Mouse (Mus musculus) lung, postnatal 0 days (tissue): Measurements from ENCODE around the gene Cacna1g. TPM values are rescaled to one million over a fixed set of nuclear protein-coding genes. Genes with fewer than 3 reads are reported as not detected.

Source experiments
- ATAC-seq: fragments of 200-750 bp; cut with Nextera tagmentation; 2 replicates; pipeline ENCODE4 v1.8.0; 2017; ENCODE audit warnings: moderate library complexity
- DNase-seq: peaks from one replicate; pipeline ENCODE4 v3.0.0-alpha.2; 2016; ENCODE audit warnings: low spot score
- H3K27ac ChIP-seq: fragments of 300-500 bp; sonication (generic); 2 replicates; pipeline ENCODE4 v1.5.1; 2014; ENCODE audit warnings: antibody characterized with exemption, mild to moderate bottlenecking, low read length, mixed read lengths
- H3K27me3 ChIP-seq: fragments of 300-500 bp; sonication (generic); replicated peaks from 2 replicates; pipeline ENCODE4 v1.6.1; 2014; ENCODE audit warnings: low read length, mixed read lengths; ENCODE audit not compliant: insufficient read depth
- H3K36me3 ChIP-seq: fragments of 300-500 bp; sonication (generic); 2 replicates; pipeline ENCODE4 v1.6.1; 2014; ENCODE audit warnings: low read length, mixed read lengths; ENCODE audit not compliant: insufficient read depth
- H3K4me1 ChIP-seq: fragments of 300-500 bp; sonication (generic); 2 replicates; pipeline ENCODE4 v1.6.1; 2014; ENCODE audit warnings: antibody characterized with exemption, low read depth, low read length, mixed read lengths; ENCODE audit not compliant: insufficient read depth
- H3K4me2 ChIP-seq: fragments of 300-500 bp; sonication (generic); replicated peaks from 2 replicates; pipeline ENCODE4 v1.6.1; 2014; ENCODE audit warnings: low read depth, mild to moderate bottlenecking, low read length, moderate library complexity, mixed read lengths
- H3K4me3 ChIP-seq: fragments of 300-500 bp; sonication (generic); 2 replicates; pipeline ENCODE4 v1.5.1; 2014; ENCODE audit warnings: low read depth, low read length
- H3K9ac ChIP-seq: fragments of 300-500 bp; sonication (generic); replicated peaks from 2 replicates; pipeline ENCODE4 v1.6.1; 2014; ENCODE audit warnings: low read depth, mild to moderate bottlenecking
- H3K9me3 ChIP-seq: fragments of 300-500 bp; sonication (generic); 2 replicates; pipeline ENCODE4 v1.6.1; 2016; ENCODE audit warnings: low read length, mixed read lengths
- CTCF ChIP-seq: IDR thresholded peaks from 2 replicates; pipeline ENCODE4 v1.5.1; 2016; ENCODE audit warnings: antibody characterized with exemption, mild to moderate bottlenecking
- EP300 ChIP-seq: IDR thresholded peaks from 2 replicates; pipeline ENCODE4 v1.6.1; 2016; ENCODE audit warnings: antibody characterized with exemption, mild to moderate bottlenecking, control low read depth
- WGBS: fragments of 180-500 bp; shearing (Covaris S2); extraction: QIAGEN DNeasy Blood & Tissue Kit; methylation state at CpG from one replicate; pipeline ENCODE4 v1.1.7; 2014; 5-methylcytosine and 5-hydroxymethylcytosine counted together
- polyA plus RNA-seq: library from polyadenylated mRNA; unstranded; fragments of >200 nt; fragmentation: Nextera tagmentation; extraction: Ambion mirVana; gene quantifications from 2 replicates; pipeline ENCODE4 v1.2.1, GENCODE M21; 2015

The Cacna1g gene
- polyA plus RNA-seq, 1 experiment from 2014 or later = 1.4 TPM

- peaks cover 11% of the 10 kb centered on the region; the same call in 1 of the 2 replicates for H3K27me3 ChIP-seq
- no peak for TF ChIP-seq EP300
- TF ChIP-seq CTCF = no peak
- no peak overlapping the region for H3K27ac ChIP-seq
- no peak overlapping the region for H3K9ac ChIP-seq
- WGBS = 28% methylated on average over 4 of the region's 4 CpGs
- H3K9me3 ChIP-seq = no peaks in the 10 kb centered on the region
- peak; percentile 41 for DNase-seq
- H3K4me1 ChIP-seq = peaks cover 15% of the 10 kb centered on the region
- no peak overlapping the region for H3K4me3 ChIP-seq
- no peak overlapping the region for H3K4me2 ChIP-seq
- ATAC-seq = no peak
- H3K36me3 ChIP-seq = no peaks in the 10 kb centered on the region
These were observed 5.4 kb downstream of the Cacna1g start for GRCm38 (mm10) chr11:94468582-94469064.

- H3K4me1 ChIP-seq = peaks cover 9% of the 10 kb centered on the region; the same call in 1 of the 2 replicates
- no peaks in the 10 kb centered on the region for H3K27me3 ChIP-seq
- H3K9me3 ChIP-seq = no peaks in the 10 kb centered on the region
- H3K9ac ChIP-seq = no peak overlapping the region
- no peak overlapping the region for H3K4me2 ChIP-seq
- DNase-seq = peak; percentile 56
- ATAC-seq = peak; percentile 41
- 82% methylated on average over 16 of the region's 17 CpGs for WGBS
- no peaks in the 10 kb centered on the region for H3K36me3 ChIP-seq
- H3K4me3 ChIP-seq = no peak overlapping the region
- TF ChIP-seq CTCF (no peak), EP300 (no peak)
- H3K27ac ChIP-seq = no peak overlapping the region
These were observed 7.6 kb downstream of the Cacna1g start for GRCm38 (mm10) chr11:94466333-94466855.

DNA sequence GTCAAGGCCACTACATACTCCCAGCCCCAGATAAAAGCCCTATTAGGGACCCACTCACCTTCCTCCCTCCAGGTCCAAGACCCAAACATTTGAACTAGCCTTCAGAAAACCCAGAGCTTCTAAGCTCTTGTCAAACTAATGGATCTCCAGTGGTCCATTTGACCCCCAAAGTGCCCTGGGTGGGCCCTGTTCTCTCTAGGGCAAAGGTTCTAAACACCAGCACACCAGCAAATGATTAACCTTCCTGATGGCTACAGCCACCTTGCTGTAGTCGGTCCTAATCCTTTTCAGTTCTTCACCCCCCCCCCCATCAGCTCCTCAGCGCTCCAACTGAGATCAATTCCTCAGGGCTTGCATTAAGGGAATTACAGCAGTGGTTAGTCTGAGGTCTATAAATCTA lies 9.8 kb downstream of the Cacna1g start:
- H3K27ac ChIP-seq = no peak overlapping the region
- peaks cover 5% of the 10 kb centered on the region; the same call in 1 of the 2 replicates for H3K4me1 ChIP-seq
- no peaks in the 10 kb centered on the region for H3K9me3 ChIP-seq
- DNase-seq (no peak), ATAC-seq (no peak)
- TF ChIP-seq EP300 = no peak
- TF ChIP-seq CTCF = no peak
- H3K4me3 ChIP-seq = no peak overlapping the region
- H3K36me3 ChIP-seq = no peaks in the 10 kb centered on the region
- no peak overlapping the region for H3K4me2 ChIP-seq
- 53% methylated on average over 2 of the region's 2 CpGs for WGBS
- H3K9ac ChIP-seq = no peak overlapping the region
- no peaks in the 10 kb centered on the region for H3K27me3 ChIP-seq

- H3K9ac ChIP-seq = no peak overlapping the region
- H3K27ac ChIP-seq = no peak overlapping the region
- no peaks in the 10 kb centered on the region for H3K36me3 ChIP-seq
- DNase-seq (no peak), ATAC-seq (no peak)
- H3K4me3 ChIP-seq = no peak overlapping the region
- WGBS = 82% methylated on average over 11 of the region's 11 CpGs
- H3K27me3 ChIP-seq = no peaks in the 10 kb centered on the region
- H3K9me3 ChIP-seq = no peaks in the 10 kb centered on the region
- TF ChIP-seq CTCF = no peak
- no peaks in the 10 kb centered on the region for H3K4me1 ChIP-seq
- no peak overlapping the region for H3K4me2 ChIP-seq
These were observed 12.1 kb downstream of the Cacna1g start for GRCm38 (mm10) chr11:94461856-94462255.

DNA sequence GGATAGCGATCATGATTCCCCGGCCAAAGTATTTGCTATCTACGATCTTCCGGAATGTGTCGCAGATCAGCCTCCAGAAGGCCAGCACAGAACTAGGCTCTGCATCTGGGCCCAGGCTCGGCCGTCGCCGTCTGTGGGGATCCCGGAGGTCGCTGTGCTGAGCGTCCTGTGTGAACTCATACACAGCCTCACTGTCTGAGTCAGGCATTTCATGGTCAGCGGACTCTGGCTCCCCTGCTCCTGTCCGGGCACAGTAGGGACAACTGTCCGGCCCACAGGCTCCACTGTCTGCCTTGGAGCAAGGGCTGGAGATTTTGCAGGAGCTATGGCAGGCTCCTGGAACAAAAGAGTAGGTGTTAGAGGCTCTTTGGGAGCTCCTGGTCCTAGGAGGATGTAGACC lies 17.0 kb downstream of the Cacna1g start:
- H3K27me3 ChIP-seq = no peaks in the 10 kb centered on the region
- H3K27ac ChIP-seq = no peak overlapping the region
- DNase-seq (no peak), ATAC-seq (no peak)
- no peaks in the 10 kb centered on the region for H3K4me1 ChIP-seq
- no peak for TF ChIP-seq CTCF
- no peak for TF ChIP-seq EP300
- no peaks in the 10 kb centered on the region for H3K9me3 ChIP-seq
- WGBS = 76% methylated on average over 15 of the region's 15 CpGs
- no peak overlapping the region for H3K4me2 ChIP-seq
- H3K4me3 ChIP-seq = no peak overlapping the region
- H3K36me3 ChIP-seq = no peaks in the 10 kb centered on the region
- no peak overlapping the region for H3K9ac ChIP-seq

DNA sequence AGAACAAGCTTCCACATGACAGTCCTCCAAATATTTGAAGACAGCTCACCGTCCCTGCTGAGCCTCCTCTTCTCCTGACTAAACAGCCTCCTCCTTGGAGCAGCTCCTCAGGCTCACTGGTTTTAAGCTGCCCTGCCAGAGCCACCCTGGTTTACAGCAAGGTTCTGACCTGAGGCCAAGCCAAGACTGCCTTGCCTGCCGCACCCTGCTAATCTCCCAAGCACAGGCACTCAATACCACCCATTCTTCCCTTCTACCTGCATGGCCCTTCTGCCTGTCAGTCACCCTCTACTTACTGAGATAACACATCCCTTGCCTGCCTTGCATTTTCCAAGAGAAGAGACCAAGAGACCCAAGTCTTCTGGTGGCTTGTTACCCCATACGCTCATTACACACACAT lies 17.7 kb downstream of the Cacna1g start:
- Histone ChIP-seq H3K27ac (no peak overlapping the region), H3K27me3 (no peaks in the 10 kb centered on the region), H3K4me2 (no peak overlapping the region), H3K9ac (no peak overlapping the region), H3K4me1 (no peaks in the 10 kb centered on the region), H3K9me3 (no peaks in the 10 kb centered on the region), H3K4me3 (no peak overlapping the region), H3K36me3 (no peaks in the 10 kb centered on the region)
- DNase-seq = no peak
- TF ChIP-seq EP300 (no peak), CTCF (no peak)
- ATAC-seq = 0 out of 2 replicates have a peak, but pooled peaks have one; percentile 25
- 55% methylated on average over 3 of the region's 3 CpGs for WGBS
